Mouse (Mus musculus) hindbrain, embryonic 14.5 days (tissue): Measurements from ENCODE around the gene AI854703. TPM values are rescaled to one million over a fixed set of nuclear protein-coding genes. Genes with fewer than 3 reads are reported as not detected.

Experiments
- ATAC-seq: fragments of 200-750 bp; cut with Nextera tagmentation; 2 replicates; pipeline ENCODE4 v1.8.0; 2017; ENCODE audit warnings: moderate number of reproducible peaks, mild to moderate bottlenecking, moderate TSS enrichment, moderate library complexity; ENCODE audit not compliant: low FRiP score
- DNase-seq: peaks from one replicate; pipeline ENCODE4 v3.0.0-alpha.2; 2015; ENCODE audit warnings: low spot score
- H3K27ac ChIP-seq: fragments of 300-500 bp; sonication (generic); 2 replicates; pipeline ENCODE4 v1.5.1; 2014; ENCODE audit warnings: mild to moderate bottlenecking, moderate library complexity
- H3K27me3 ChIP-seq: fragments of 300-500 bp; sonication (generic); 2 replicates; pipeline ENCODE4 v1.6.1; 2014; ENCODE audit warnings: mild to moderate bottlenecking, low read length, mixed read lengths; ENCODE audit not compliant: control insufficient read depth, insufficient read depth
- H3K36me3 ChIP-seq: fragments of 300-500 bp; sonication (generic); replicated peaks from 2 replicates; pipeline ENCODE4 v1.6.1; 2014; ENCODE audit not compliant: control insufficient read depth, insufficient read depth
- H3K4me1 ChIP-seq: fragments of 300-500 bp; sonication (generic); replicated peaks from 2 replicates; pipeline ENCODE4 v1.6.1; 2014; ENCODE audit warnings: antibody characterized with exemption, low read length, mixed read lengths; ENCODE audit not compliant: control insufficient read depth, insufficient read depth
- H3K4me2 ChIP-seq: fragments of 300-500 bp; sonication (generic); replicated peaks from 2 replicates; pipeline ENCODE4 v1.6.1; 2014; ENCODE audit warnings: mild to moderate bottlenecking, moderate library complexity
- H3K4me3 ChIP-seq: fragments of 300-500 bp; sonication (generic); replicated peaks from 2 replicates; pipeline ENCODE4 v1.5.1; 2014; ENCODE audit warnings: mild to moderate bottlenecking, low read length
- H3K9ac ChIP-seq: fragments of 300-500 bp; sonication (generic); 2 replicates; pipeline ENCODE4 v1.6.1; 2014
- H3K9me3 ChIP-seq: fragments of 300-500 bp; sonication (generic); 2 replicates; pipeline ENCODE4 v1.6.1; 2016; ENCODE audit warnings: low read length; ENCODE audit not compliant: control insufficient read depth
- WGBS: fragments of 180-500 bp; shearing (Covaris S2); extraction: QIAGEN DNeasy Blood & Tissue Kit; methylation state at CpG from one replicate; pipeline ENCODE4 v1.1.7; 2014; 5-methylcytosine and 5-hydroxymethylcytosine counted together
- polyA plus RNA-seq: library from polyadenylated mRNA; unstranded; fragments of >200 nt; fragmentation: Nextera tagmentation; extraction: Ambion mirVana; gene quantifications from 2 replicates; pipeline ENCODE4 v1.2.1, GENCODE M21; 2014

Gene AI854703
- 23.1 and 25.7 TPM in 2 replicates for polyA plus RNA-seq

GRCm38 (mm10) chr6:48626464-48626863 lies at the start of gene AI854703:
Gene AI854703, plus strand, starts transcription at chr6:48626764.
- no peak for DNase-seq
- peak within 1 kb of the TSS; percentile 49 for H3K4me3 ChIP-seq
- 0 out of 2 replicates have a peak, but pooled peaks cover 5% of the 10 kb centered on the region for H3K36me3 ChIP-seq
- peak within 1 kb of the TSS; percentile 76 for H3K4me2 ChIP-seq
- H3K27me3 ChIP-seq = peaks cover 18% of the 10 kb centered on the region
- WGBS = 30% methylated on average over 8 of the region's 8 CpGs
- H3K4me1 ChIP-seq = peaks cover 12% of the 10 kb centered on the region
- no peak for ATAC-seq
- H3K27ac ChIP-seq = no peak within 1 kb of the TSS
- H3K9ac ChIP-seq = peak within 1 kb of the TSS; percentile 60
- no peaks in the 10 kb centered on the region for H3K9me3 ChIP-seq

GRCm38 (mm10) chr6:48578736-48579135 lies 47.8 kb upstream of the AI854703 start:
- no peaks in the 10 kb centered on the region for H3K36me3 ChIP-seq
- H3K4me3 ChIP-seq = no peak overlapping the region
- no peak overlapping the region for H3K9ac ChIP-seq
- no peak overlapping the region for H3K27ac ChIP-seq
- ATAC-seq = no peak
- no peaks in the 10 kb centered on the region for H3K9me3 ChIP-seq
- no peak overlapping the region for H3K4me2 ChIP-seq
- no peaks in the 10 kb centered on the region for H3K4me1 ChIP-seq
- 70% methylated on average over 5 of the region's 5 CpGs for WGBS
- DNase-seq = no peak
- H3K27me3 ChIP-seq = no peaks in the 10 kb centered on the region

DNA sequence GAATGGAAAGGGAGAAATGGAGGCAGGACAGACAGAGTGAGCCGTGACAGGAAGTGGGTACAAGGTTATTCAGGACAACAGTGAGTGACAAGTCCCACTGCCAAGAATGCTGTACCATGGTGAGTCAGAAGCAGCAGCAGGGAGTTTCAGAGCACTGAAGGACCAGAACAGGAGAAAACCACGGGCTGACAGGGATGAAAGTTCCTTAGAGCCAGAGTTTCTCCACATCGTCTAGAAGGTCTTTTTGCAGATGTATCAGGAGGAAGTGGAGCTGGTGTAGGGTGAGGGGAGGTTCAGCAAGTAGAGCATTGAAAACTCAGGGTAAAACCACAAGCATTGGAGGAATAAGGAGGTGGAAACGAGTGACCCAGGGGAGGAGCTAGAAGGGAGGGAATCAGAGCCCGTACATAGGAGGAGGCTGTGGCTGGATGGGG lies 47.3 kb upstream of the AI854703 start:
- no peaks in the 10 kb centered on the region for H3K27me3 ChIP-seq
- H3K9ac ChIP-seq = no peak overlapping the region
- 40% methylated on average over 5 of the region's 5 CpGs for WGBS
- H3K27ac ChIP-seq = no peak overlapping the region
- no peaks in the 10 kb centered on the region for H3K36me3 ChIP-seq
- DNase-seq (no peak), ATAC-seq (no peak)
- no peak overlapping the region for H3K4me3 ChIP-seq
- H3K9me3 ChIP-seq = no peaks in the 10 kb centered on the region
- H3K4me1 ChIP-seq = no peaks in the 10 kb centered on the region
- H3K4me2 ChIP-seq = no peak overlapping the region

DNA sequence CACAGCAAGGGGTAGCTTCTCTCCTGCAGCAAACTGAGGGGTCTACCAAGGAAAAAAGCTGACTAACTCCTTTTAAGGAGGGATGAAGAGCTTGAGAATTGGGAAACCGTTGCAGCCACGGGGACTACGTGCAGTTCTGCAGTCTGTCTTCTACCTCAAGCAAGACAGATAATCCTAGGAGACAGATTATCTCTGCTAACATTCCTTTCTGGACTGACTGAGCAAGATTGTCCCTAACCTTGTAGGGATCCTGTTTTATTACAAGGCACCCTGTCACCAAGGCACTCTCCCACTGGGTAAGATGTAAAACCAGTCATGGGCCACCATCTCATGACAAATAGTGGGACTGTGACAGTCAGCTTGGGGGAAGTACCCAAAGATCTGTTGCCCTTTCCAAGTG lies 45.3 kb upstream of the AI854703 start:
- Histone ChIP-seq H3K4me1 (no peaks in the 10 kb centered on the region), H3K4me2 (no peak overlapping the region), H3K27me3 (no peaks in the 10 kb centered on the region), H3K9ac (no peak overlapping the region), H3K27ac (no peak overlapping the region), H3K36me3 (no peaks in the 10 kb centered on the region), H3K9me3 (no peaks in the 10 kb centered on the region), H3K4me3 (no peak overlapping the region)
- ATAC-seq (no peak), DNase-seq (no peak)
- 22% methylated on average over 3 of the region's 3 CpGs for WGBS

DNA sequence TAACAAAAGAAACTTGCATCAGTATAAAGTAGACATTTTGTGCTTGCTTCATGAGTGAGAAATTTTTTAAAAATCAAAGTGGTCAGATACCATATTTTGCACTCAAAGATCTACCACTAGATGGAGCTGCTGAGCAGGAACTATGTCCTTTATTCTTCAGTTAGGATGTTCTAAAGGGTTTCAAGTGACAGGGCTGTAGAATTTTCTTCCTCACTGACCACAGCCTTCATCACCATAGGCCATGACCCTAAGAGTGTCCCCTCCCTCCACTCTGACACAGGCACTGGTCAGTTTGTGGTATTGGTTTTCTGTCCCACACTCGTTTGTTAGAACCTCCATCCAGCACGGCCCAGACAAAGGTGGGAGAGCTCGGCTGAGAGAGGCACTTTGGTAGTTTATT lies 44.5 kb upstream of the AI854703 start:
- Histone ChIP-seq H3K4me1 (no peaks in the 10 kb centered on the region), H3K9me3 (no peaks in the 10 kb centered on the region), H3K4me2 (no peak overlapping the region), H3K27ac (no peak overlapping the region), H3K27me3 (no peaks in the 10 kb centered on the region), H3K36me3 (no peaks in the 10 kb centered on the region), H3K4me3 (no peak overlapping the region), H3K9ac (no peak overlapping the region)
- ATAC-seq = no peak
- 71% methylated on average over 3 of the region's 3 CpGs for WGBS
- DNase-seq = peak; percentile 92

DNA sequence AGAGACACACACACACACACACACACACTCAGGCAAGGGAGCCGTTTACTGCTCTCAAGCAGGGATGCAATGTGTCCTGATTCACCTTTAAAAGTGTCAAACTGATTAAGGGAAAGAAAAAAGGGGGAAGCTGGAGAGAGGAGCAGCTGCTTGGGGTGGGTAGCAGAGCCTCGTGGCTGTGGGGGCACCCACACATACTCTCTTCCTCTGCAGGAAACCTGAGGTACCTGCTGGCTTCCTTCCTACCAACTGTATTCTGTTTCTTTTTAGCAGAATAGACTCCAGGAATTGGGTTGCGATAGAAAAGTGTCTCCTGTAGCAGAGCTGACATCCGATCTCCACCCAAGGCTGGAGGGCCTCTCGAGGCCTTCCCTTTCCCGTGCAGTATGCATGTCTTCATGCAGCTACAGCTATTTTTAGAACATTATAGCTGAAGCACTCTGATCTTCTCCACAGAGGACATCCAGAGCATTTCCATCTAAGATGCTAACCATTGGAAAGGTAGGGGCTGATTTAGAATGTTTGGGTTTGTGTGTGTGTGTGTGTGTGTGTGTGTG lies 37.3 kb upstream of the AI854703 start, which contains the start of gene Gm45021:
Gm45021 (plus strand) TSS at position 417 of the 557 bp plus-strand sequence.
- Histone ChIP-seq H3K9ac (no peak within 1 kb of the TSS), H3K4me1 (peaks cover 5% of the 10 kb centered on the region), H3K9me3 (no peaks in the 10 kb centered on the region), H3K4me3 (no peak within 1 kb of the TSS), H3K36me3 (no peaks in the 10 kb centered on the region), H3K27me3 (no peaks in the 10 kb centered on the region), H3K27ac (no peak within 1 kb of the TSS), H3K4me2 (no peak within 1 kb of the TSS)
- no peak for ATAC-seq
- DNase-seq = no peak
- 70% methylated on average over 6 of the region's 6 CpGs for WGBS

- H3K9me3 ChIP-seq = peaks cover 4% of the 10 kb centered on the region
- DNase-seq = no peak
- ATAC-seq = no peak
- no peak overlapping the region for H3K9ac ChIP-seq
- WGBS = 77% methylated on average over 3 of the region's 3 CpGs
- peaks cover 18% of the 10 kb centered on the region for H3K4me1 ChIP-seq
- H3K27me3 ChIP-seq = no peaks in the 10 kb centered on the region
- H3K27ac ChIP-seq = no peak overlapping the region
- H3K4me3 ChIP-seq = no peak overlapping the region
- peaks cover 11% of the 10 kb centered on the region for H3K36me3 ChIP-seq
- H3K4me2 ChIP-seq = no peak overlapping the region
Measured at GRCm38 (mm10) chr6:48591221-48591845, 35.2 kb upstream of the AI854703 start.

GRCm38 (mm10) chr6:48591871-48592270 lies 34.7 kb upstream of the AI854703 start:
- peaks cover 10% of the 10 kb centered on the region for H3K9me3 ChIP-seq
- H3K27ac ChIP-seq = no peak overlapping the region
- H3K27me3 ChIP-seq = no peaks in the 10 kb centered on the region
- 92% methylated on average over 6 of the region's 6 CpGs for WGBS
- H3K4me1 ChIP-seq = peaks cover 18% of the 10 kb centered on the region
- H3K36me3 ChIP-seq = peaks cover 16% of the 10 kb centered on the region
- no peak overlapping the region for H3K4me2 ChIP-seq
- no peak for ATAC-seq
- no peak overlapping the region for H3K9ac ChIP-seq
- H3K4me3 ChIP-seq = no peak overlapping the region
- no peak for DNase-seq

- H3K4me3 ChIP-seq = peak within 1 kb of the TSS; percentile 70
- ATAC-seq = peak; percentile 92
- no peaks in the 10 kb centered on the region for H3K27me3 ChIP-seq
- peaks cover 25% of the 10 kb centered on the region for H3K9me3 ChIP-seq
- DNase-seq = peak; percentile 87
- H3K36me3 ChIP-seq = peaks cover 31% of the 10 kb centered on the region
- 4% methylated on average over 45 of the region's 45 CpGs for WGBS
- peak within 1 kb of the TSS; percentile 72 for H3K4me2 ChIP-seq
- H3K4me1 ChIP-seq = peaks cover 18% of the 10 kb centered on the region
- peak within 1 kb of the TSS; percentile 82 for H3K9ac ChIP-seq
- peak within 1 kb of the TSS; percentile 94 for H3K27ac ChIP-seq
Measured at GRCm38 (mm10) chr6:48593158-48594042, 33.2 kb upstream of the AI854703 start, which contains the start of the genes Repin1 and Gm44965. Gene Repin1, plus strand, starts transcription at chr6:48593883. Gene Gm44965, plus strand, starts transcription at chr6:48593941.
